Mouse (Mus musculus) brain, embryonic 14.5 days (tissue): ENCODE measurements around the gene Map3k13.

Source experiments
- CTCF ChIP-seq: fragments of 200-500 bp; IDR thresholded peaks from 2 replicates; pipeline ENCODE4 v1.5.1; 2012; ENCODE audit warnings: inconsistent platforms, mild to moderate bottlenecking, moderate library complexity, borderline replicate concordance; ENCODE audit not compliant: insufficient read depth, insufficient read length; ENCODE audit errors: extremely low read depth
- POLR2A ChIP-seq: fragments of 200-500 bp; IDR thresholded peaks from 2 replicates; pipeline ENCODE4 v1.6.1; 2012; ENCODE audit warnings: mild to moderate bottlenecking, inconsistent platforms, borderline replicate concordance; ENCODE audit not compliant: poor library complexity, insufficient read depth, insufficient read length, severe bottlenecking; ENCODE audit errors: extremely low read depth

- no peak for TF ChIP-seq CTCF
- no peak for TF ChIP-seq POLR2A
These were observed 5.0 kb upstream of the Map3k13 start for GRCm38 (mm10) chr16:21789180-21789579.
